Mouse (Mus musculus) large intestine, adult 2 months (tissue): ENCODE data around the gene Galnt2. TPM values are rescaled to one million over a fixed set of nuclear protein-coding genes. Genes with fewer than 3 reads are reported as not detected.

Experiments
- DNase-seq: peaks from one replicate; pipeline ENCODE4 v3.0.0-alpha.2; 2012; ENCODE audit warnings: low read depth, low spot score
- WGBS: fragments of 180-500 bp; shearing (Covaris S2); methylation state at CpG from one replicate; pipeline ENCODE4 v1.1.7; 2018; 5-methylcytosine and 5-hydroxymethylcytosine counted together
- polyA plus RNA-seq: library from polyadenylated mRNA; depleted of rRNA; stranded (reverse); fragments of >200 nt; gene quantifications from 2 replicates; pipeline ENCODE4 v1.2.3, GENCODE M21; 2012; rRNA removed

Gene Galnt2
- polyA plus RNA-seq, 1 experiment = 3.6 TPM

- WGBS = 72% methylated on average over 7 of the region's 7 CpGs
- DNase-seq = no peak
Observed at GRCm38 (mm10) chr8:124391191-124391590, 160.0 kb downstream of the Galnt2 start.

GRCm38 (mm10) chr8:124392271-124393012, 161.3 kb downstream of the Galnt2 start:
- 55% methylated on average over 10 of the region's 10 CpGs for WGBS
- DNase-seq = no peak

- DNase-seq = no peak
- 78% methylated on average over 5 of the region's 5 CpGs for WGBS
Observed at GRCm38 (mm10) chr8:124393013-124393412, 161.8 kb downstream of the Galnt2 start.

- 85% methylated on average over 4 of the region's 4 CpGs for WGBS
- DNase-seq = no peak
Observed at GRCm38 (mm10) chr8:124393927-124394326, 162.7 kb downstream of the Galnt2 start.

GRCm38 (mm10) chr8:124394951-124395350, 163.8 kb downstream of the Galnt2 start:
- WGBS = 67% methylated on average over 7 of the region's 7 CpGs
- no peak for DNase-seq

Other genes starting within 250 kb of the Galnt2 start
- 12.7 and 23.2 TPM in 2 replicates for gene Abcb10, start 248.3 kb upstream of the Galnt2 start, polyA plus RNA-seq
- 32.4 and 40.4 TPM in 2 replicates for gene Taf5l, start 210.0 kb upstream of the Galnt2 start, polyA plus RNA-seq
- 4.0 and 6.6 TPM in 2 replicates for gene Urb2, start 209.9 kb upstream of the Galnt2 start, polyA plus RNA-seq
- gene Pgbd5, start 208.3 kb downstream of the Galnt2 start, polyA plus RNA-seq = 3.3 and 4.2 TPM in 2 replicates